Mouse (Mus musculus) cerebellum, adult (tissue): ENCODE measurements at regions not wholly inside any gene's neighbourhood (a gene's known extent, or its start where the extent isn't known, plus 50 kb on each side); places are given as distances from the start of the nearest gene placed in this dataset.

ENCODE experiments used
- ATAC-seq: cut with Nextera tagmentation; 2 replicates; pipeline ENCODE4 v1.9.2; 2017; ENCODE audit warnings: mild to moderate bottlenecking, moderate library complexity, mixed read lengths; ENCODE audit not compliant: insufficient number of reproducible peaks, low FRiP score, low TSS enrichment

- ATAC-seq: no peak
These were observed 146.8 kb downstream of the Ktn1 start for GRCm38 (mm10) chr14:47795062-47795461.

- no peak for ATAC-seq
These were observed 150.0 kb downstream of the Ktn1 start for GRCm38 (mm10) chr14:47798203-47798602.

GRCm38 (mm10) chr14:47799564-47799963, 151.3 kb downstream of the Ktn1 start:
- ATAC-seq: no peak

GRCm38 (mm10) chr14:47805202-47805601, 157.0 kb downstream of the Ktn1 start:
- ATAC-seq: no peak

GRCm38 (mm10) chr14:47805771-47806535, 157.7 kb downstream of the Ktn1 start:
- ATAC-seq: no peak

- no peak for ATAC-seq
These were observed 160.1 kb downstream of the Ktn1 start for GRCm38 (mm10) chr14:47808097-47808910.

- ATAC-seq: no peak
These were observed 170.0 kb downstream of the Ktn1 start for GRCm38 (mm10) chr14:47818224-47818623.

- no peak for ATAC-seq
These were observed 170.4 kb downstream of the Ktn1 start for GRCm38 (mm10) chr14:47818641-47819040.

GRCm38 (mm10) chr14:47820571-47821143, 172.4 kb downstream of the Ktn1 start:
- ATAC-seq: no peak

- no peak for ATAC-seq
These were observed 174.9 kb downstream of the Ktn1 start for GRCm38 (mm10) chr14:47823182-47823581.

GRCm38 (mm10) chr14:47823696-47824095, 175.4 kb downstream of the Ktn1 start:
- ATAC-seq: no peak

GRCm38 (mm10) chr14:47825446-47825956, 177.3 kb downstream of the Ktn1 start:
- no peak for ATAC-seq

GRCm38 (mm10) chr14:47826545-47826944, 178.3 kb downstream of the Ktn1 start:
- ATAC-seq: no peak

- ATAC-seq: no peak
These were observed 179.4 kb downstream of the Ktn1 start for GRCm38 (mm10) chr14:47827623-47828022.

GRCm38 (mm10) chr14:47833696-47834095, 185.4 kb downstream of the Ktn1 start:
- ATAC-seq: no peak

- ATAC-seq: no peak
These were observed 187.2 kb downstream of the Ktn1 start for GRCm38 (mm10) chr14:47835408-47835807.

GRCm38 (mm10) chr14:47839493-47840215, 191.4 kb downstream of the Ktn1 start:
- ATAC-seq: no peak

- no peak for ATAC-seq
These were observed 196.1 kb downstream of the Ktn1 start for GRCm38 (mm10) chr14:47844366-47844765.

GRCm38 (mm10) chr14:47848861-47849260, 200.6 kb downstream of the Ktn1 start:
- ATAC-seq: no peak

GRCm38 (mm10) chr14:47856280-47856765, 208.1 kb downstream of the Ktn1 start:
- no peak for ATAC-seq
